Mouse (Mus musculus): ENCODE data around the gene Tmem14a.
"Not testable (repeated sequence)": the region's sequence is repeated elsewhere in the genome, so short reads cannot be mapped to it uniquely, and the experiment has no call there.

Tmem14a gene

DNA sequence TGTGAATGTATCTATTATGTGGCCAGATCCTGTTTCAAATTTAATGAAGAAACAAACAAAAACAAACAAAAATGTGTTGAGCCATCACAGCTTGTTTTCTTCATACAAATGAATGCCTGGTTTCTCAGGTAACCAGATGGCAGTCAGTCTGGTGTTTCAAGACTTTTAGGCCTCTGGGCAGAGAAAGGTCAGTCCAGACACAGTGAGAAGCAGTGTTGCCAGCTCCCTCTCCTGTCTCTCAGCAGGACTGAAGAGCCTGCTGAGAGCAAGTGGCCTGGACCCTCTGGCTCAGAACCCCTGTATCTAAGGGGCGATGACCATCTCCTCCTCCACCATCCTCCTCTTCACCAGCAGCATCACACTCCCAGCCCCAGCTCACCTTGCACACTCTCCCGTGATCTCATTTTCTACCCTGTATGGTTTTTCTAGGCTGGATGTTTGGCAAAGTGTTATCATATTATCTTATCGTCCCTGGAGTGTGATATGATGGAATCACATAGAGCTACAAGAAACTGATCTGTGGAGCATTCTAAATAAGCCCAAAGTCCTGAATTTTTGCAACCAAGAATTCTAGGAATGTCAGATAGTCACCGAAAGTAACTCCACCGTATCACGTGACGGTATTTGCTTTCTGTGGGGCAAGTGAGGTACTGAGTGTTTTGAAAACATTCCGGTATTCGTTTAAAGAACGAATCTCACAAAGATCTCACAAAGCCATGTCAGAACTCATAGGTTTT, 34.4 kb downstream of the Tmem14a start:
- DNase-seq (ENCODE audit: low spot score in 2 of 2), result no peak

GRCm38 (mm10) chr1:21253303-21253650, 34.9 kb downstream of the Tmem14a start:
- no peak for DNase-seq (ENCODE audit: low spot score in 2 of 2)

DNA sequence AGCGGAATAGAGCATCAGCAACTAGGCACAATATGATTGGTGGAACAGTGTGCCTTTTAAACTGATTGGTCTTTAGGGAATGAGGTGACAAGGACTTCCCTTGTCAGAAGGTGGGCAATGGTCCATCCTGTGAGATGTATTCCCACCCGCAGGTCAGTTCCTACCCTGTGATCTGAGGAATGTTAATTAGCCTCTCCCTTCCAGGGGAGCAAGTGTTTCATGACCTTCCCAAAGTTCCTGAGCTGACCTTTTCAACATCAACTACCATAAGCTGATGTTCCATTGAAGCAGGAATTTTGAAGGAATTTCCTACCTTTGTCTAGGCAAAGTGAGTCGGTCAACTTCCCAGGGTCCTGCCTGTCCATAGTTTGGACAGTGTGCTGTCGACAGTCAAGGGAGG, 35.5 kb downstream of the Tmem14a start:
- DNase-seq (ENCODE audit: low spot score in 2 of 2), result no peak

DNA sequence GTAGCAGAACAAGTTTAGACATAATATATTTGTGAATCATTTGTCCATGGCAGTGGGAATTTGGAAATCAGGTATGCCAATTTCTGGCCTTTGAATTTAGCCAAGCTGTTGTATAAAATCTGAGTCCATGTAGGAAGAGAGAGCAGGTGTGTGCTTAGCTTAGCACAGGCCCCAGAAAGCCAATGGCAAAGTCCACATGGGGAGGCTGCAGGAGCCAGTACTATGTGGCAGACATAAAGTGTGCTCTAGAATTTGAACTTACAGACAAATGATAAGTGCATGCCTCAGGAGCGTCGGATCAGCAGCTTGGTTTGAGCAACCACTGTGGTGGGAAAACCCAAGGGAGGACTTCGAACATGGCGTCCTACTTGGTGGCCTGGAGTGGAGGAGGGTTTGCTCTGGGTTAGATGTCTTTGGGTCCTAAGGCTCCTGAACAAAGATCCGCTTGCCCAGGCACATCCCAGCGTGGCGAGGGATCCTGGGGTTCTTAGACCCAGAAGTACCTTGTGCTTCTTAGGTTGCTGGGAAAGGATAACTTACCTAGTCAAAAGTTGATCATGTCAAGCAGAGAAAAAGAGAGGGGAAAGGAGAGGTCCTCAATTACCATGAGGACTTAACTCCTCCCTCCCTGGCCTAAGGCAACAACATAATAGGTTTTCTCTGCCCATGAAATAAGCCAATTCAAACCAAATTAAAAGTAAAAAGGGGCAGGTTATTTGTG, 37.4 kb downstream of the Tmem14a start:
- no peak for DNase-seq (ENCODE audit: low spot score in 2 of 2)

DNA sequence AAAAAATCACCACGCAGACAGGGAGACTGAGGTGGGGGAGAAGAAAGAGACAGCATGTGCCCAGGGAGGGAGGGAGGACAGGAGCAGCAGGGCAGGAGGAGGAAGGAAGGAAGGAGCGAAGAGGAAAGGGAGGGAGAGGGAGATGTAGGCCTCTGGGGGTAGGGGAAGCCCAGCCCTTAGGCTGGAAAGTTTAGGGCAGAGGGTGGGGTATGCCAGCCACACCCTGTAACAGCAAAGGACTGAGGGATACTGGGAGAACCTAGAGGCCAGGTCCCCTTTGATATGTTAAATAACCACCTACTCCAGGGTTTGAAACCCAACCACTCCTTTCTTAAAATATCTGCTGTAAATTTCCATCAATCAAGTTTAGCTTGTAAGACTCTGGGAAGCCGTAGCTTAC, 38.0 kb downstream of the Tmem14a start:
- no peak for DNase-seq (ENCODE audit: low spot score in 2 of 2)

GRCm38 (mm10) chr1:21256871-21257270, 38.5 kb downstream of the Tmem14a start:
- DNase-seq (ENCODE audit: low spot score in 2 of 2), result no peak

GRCm38 (mm10) chr1:21259981-21260380, 41.6 kb downstream of the Tmem14a start:
- DNase-seq (ENCODE audit: low spot score in 2 of 2), result not testable (repeated sequence)

DNA sequence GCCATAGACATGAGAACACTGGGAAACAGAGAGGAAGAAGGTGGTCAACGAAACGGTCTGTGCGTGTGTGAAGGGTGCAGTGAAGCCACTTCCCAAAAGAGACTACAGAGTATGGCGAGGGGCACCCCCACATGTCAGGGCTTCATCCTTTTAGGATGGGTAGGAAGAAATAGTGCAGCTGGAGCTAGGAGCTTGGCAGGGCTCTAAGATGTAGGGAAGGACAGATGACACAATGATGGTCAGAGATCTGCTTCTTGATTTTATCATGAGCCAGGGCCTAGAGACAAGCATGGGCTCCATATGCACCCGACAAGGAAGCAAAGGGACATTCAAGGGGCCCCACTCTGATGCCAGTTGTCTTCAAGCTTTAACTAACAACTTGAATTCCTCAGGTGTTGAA, 44.0 kb downstream of the Tmem14a start:
- DNase-seq (ENCODE audit: low spot score in 2 of 2), result no peak

- no peak for DNase-seq (ENCODE audit: low spot score in 2 of 2)
Observed at GRCm38 (mm10) chr1:21263986-21264385, 45.6 kb downstream of the Tmem14a start.

GRCm38 (mm10) chr1:21264747-21265146, 46.4 kb downstream of the Tmem14a start:
- no peak for DNase-seq (ENCODE audit: low spot score in 2 of 2)

DNA sequence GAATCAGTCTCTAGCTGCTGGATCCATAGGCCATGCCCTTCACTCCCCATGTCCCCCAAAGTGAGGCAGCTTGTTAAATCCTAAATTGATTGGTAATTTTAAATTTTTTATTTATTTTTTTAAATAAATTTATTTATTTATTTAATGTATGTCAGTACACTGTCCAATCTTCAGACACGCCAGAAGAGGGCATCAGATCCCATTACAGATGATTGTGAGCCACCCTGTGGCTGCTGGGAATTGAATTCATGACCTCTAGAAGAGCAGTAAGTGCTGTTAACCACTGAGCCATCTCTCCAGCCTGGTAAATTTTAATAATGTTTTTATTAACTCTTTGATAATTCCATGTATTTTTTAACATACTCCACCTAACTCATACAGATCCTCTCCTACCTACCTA, 48.4 kb downstream of the Tmem14a start:
- DNase-seq (ENCODE audit: low spot score in 2 of 2), result no peak

- DNase-seq (ENCODE audit: low spot score in 2 of 2), result not testable (repeated sequence)
Observed at GRCm38 (mm10) chr1:21267466-21267865, 49.1 kb downstream of the Tmem14a start.

GRCm38 (mm10) chr1:21271343-21272055, 53.1 kb downstream of the Tmem14a start:
- peak; percentile 59 to 70 for DNase-seq (ENCODE audit: low spot score in 2 of 2)

GRCm38 (mm10) chr1:21272056-21272431, 53.7 kb downstream of the Tmem14a start:
- DNase-seq (ENCODE audit: low spot score in 2 of 2), result no peak

- DNase-seq (ENCODE audit: low spot score in 2 of 2), result no peak
Observed at GRCm38 (mm10) chr1:21273091-21273490, 54.7 kb downstream of the Tmem14a start.

DNA sequence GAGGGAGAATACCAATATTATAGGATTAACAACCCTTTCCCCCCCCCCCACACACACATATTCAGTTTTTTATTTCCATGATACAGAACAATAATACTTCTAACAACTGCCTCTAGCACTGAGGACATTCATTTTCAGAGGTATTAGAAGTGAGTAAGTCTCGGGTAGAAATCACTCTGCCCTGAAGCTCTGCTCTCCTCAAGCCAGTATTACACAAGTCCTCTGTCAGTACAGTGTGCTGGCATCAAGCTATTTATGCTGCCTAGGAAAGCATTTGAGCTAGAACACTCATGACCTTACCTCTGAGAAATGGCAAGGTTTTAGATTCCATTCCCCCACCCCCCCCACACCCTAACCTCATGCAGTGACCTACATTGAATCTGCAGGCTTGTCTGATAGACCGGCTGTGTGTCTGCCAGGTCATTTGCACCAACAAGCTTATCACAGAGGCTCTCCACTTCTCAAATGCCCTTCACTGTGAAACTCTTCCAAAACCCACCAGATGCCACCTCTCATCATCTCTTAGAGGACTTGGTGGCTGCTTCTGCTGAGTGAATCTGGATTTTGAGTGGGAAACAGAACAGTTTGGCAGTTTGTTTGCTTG, 56.2 kb downstream of the Tmem14a start:
- DNase-seq (ENCODE audit: low spot score in 2 of 2), result no peak

GRCm38 (mm10) chr1:21275366-21275765, 57.0 kb downstream of the Tmem14a start:
- not testable (repeated sequence) for DNase-seq (ENCODE audit: low spot score in 2 of 2)

DNA sequence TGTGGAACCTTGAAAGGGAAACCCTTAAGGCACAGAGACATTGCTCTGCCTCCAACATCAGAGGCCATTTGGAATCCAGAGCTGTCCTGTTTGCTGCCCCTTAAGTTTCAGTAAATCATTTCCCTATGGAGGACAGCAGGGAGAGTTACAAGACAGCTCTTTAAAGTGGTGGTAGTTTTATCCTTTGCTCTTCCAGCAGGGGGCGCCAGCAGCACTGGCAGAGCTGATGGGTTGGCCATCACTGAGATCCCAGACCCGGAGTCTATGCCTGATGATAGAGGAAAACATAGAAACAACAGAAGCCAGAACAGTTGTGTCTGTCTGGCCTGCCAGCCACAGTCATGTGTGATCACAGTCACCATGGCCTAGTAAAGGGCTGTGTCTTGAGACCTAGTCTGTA, 57.8 kb downstream of the Tmem14a start:
- DNase-seq (ENCODE audit: low spot score in 2 of 2), result not testable (repeated sequence)

Measured in natural killer cell, adult 2 months (primary cell).